Mouse (Mus musculus) cerebellum, adult 18-20 months (tissue): Measurements from ENCODE around the gene Slc35f6.

Experiments
- DNase-seq, 2 experiments: peaks; one replicate each; pipeline ENCODE4 v3.0.0; 2021

Gene Slc35f6

GRCm38 (mm10) chr5:30621844-30622176, 25.9 kb upstream of the Slc35f6 start:
- DNase-seq: no peak

DNA sequence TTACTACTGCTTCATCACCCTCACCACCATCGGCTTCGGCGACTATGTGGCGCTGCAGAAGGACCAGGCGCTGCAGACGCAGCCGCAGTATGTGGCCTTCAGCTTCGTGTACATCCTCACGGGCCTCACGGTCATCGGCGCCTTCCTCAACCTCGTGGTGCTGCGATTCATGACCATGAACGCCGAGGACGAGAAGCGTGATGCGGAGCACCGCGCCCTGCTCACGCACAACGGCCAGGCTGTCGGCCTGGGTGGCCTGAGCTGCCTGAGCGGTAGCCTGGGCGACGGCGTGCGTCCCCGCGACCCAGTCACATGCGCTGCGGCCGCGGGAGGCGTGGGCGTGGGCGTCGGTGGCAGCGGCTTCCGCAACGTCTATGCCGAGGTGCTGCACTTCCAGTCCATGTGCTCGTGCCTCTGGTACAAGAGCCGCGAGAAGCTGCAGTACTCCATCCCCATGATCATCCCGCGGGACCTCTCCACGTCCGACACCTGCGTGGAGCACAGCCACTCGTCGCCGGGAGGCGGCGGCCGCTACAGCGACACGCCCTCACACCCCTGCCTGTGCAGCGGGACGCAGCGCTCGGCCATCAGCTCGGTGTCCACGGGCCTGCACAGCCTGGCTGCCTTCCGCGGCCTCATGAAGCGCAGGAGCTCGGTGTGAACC, 25.4 kb upstream of the Slc35f6 start:
- DNase-seq: peak; percentile 30 to 57

DNA sequence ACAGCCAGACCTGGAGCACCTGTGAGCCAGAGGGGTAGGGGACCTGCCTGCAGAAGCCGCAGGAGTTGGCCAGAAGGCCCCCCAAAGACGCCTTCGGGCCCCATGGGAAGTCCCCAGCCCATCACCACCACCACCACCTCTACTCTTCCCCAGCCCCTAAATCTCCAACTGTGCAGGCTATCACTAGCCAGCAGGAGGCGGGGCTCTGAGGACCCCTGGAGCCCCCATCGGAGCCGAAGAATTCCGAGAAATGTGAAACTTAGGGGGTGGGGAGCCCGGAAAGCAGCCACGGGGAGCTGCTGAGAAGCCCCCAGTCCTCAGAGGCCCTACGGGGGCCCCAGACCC, 24.9 kb upstream of the Slc35f6 start:
- no peak for DNase-seq

DNA sequence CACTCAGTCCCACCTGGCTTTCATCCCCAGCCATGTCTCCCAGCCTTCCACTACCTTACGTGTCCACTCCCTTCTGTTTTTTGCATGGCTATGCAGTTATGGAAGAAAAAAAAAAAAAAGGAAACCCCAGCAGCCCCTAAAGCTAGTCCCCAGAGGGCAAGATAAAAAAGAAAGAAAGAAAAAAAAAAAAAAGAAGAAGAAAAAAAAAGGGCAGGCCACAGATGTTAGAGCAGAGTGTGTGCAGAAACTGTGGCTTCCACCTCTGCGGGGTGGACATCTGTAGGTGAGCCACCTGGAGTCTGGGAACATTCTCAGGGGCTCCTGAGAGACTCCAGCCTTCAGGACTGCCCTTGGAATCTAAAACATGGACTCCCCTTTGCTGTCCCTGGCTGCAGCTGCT, 24.4 kb upstream of the Slc35f6 start:
- no peak for DNase-seq

DNA sequence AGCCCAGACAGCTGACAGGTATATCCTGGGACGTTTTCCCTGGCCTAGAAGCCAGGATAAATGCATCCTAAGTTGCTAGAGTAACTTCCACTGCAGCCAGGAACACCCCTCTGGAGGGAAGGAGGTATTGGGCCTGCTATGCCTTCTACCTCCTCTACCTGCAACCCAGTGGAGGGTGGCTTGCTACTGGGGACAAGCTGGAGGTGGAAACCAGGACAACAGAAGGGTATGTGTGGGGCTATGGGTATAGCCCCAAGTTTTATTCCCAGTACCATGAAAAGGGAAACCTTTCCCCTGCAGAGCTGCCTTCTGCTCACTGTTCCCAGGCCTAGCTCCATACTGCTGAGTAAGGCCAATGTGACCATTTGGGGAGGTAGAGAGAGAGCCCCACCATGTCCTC, 23.4 kb upstream of the Slc35f6 start:
- DNase-seq: no peak

DNA sequence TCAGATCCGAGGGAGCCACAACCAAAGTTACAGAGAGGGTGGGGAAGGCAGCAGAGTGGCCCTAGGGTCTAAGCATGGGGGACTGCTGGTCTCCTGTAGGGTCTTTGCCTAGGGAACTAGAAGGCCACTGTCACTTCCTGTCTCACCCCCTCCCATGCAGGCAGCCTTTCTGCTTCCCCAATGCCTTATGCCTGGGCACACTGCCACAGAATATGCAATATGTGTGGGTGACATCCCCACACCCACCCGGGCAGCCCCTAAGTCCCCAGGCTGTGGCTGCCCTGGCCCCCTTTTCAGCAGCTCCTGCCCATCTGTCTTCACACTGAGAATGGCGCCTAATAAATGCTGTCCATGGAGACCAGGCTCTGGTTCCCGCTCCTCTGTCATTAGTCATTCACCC, 22.8 kb upstream of the Slc35f6 start:
- DNase-seq: no peak

DNA sequence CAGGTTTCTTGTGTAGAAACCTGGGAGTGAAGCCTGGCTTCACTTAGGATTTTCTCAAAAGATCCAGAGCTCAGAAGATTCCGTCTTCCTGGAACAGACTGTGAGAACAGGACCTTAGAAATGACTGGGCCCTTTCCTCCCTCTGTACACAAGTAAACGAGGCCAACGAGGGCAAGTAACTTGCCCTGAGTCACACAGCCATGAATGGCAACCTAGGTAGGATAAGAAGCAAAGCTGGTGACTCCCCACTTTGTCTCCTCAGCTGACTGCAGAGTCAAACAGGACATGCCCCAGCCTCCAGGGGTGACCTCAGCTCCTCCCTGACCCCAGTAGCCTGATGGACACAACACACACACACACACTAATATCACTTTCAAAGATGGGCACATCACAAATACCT, 22.4 kb upstream of the Slc35f6 start:
- no peak for DNase-seq

- peak in 1 of 2 experiments; percentile 25 for DNase-seq
Measured at GRCm38 (mm10) chr5:30626331-30627105, 21.2 kb upstream of the Slc35f6 start.

- no peak for DNase-seq
Measured at GRCm38 (mm10) chr5:30628511-30628910, 19.2 kb upstream of the Slc35f6 start.

DNA sequence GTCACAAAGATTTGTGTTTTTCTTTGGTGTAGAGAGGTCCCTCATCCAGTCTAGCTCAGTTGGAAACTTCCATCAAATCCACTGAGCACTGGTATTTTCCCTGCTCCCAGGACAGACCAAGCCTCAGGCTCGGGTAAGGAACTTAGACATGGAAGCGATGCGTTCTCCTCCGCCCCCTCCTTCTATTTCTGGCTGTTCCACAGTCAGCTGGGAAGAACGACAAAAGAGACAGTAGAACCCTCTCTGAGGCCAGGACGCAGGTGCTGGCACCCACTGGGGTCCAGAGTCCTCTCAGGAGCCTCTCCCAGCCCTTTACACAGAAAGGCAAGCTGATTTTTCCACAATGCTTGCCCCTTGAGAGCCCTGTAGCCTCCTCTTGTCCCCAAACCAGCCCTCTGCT, 17.3 kb upstream of the Slc35f6 start:
- no peak for DNase-seq

DNA sequence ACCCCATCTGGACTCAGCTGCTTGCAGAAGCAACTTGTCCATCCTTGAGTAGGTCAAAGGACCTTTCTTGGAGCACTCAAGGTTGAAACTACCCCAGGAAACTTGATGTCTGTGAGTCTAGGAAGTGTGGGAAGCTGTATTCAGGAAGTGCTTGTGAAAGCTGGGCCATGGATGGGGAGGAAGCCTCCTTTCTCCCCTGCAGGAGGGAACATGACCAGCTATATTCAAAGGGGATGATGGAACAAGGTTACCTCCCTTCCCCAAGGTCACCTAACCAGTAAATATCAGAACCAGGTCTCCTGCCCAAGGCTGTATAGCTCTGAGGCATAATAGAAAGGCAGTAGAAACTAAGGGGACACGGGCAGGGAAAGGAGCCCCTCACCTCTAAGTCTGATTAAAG, 15.6 kb upstream of the Slc35f6 start:
- no peak for DNase-seq

GRCm38 (mm10) chr5:30636994-30637393, 10.7 kb upstream of the Slc35f6 start:
- DNase-seq: no peak

- peak; percentile 82 to 88 for DNase-seq
Measured at GRCm38 (mm10) chr5:30638041-30638440, 9.7 kb upstream of the Slc35f6 start.

DNA sequence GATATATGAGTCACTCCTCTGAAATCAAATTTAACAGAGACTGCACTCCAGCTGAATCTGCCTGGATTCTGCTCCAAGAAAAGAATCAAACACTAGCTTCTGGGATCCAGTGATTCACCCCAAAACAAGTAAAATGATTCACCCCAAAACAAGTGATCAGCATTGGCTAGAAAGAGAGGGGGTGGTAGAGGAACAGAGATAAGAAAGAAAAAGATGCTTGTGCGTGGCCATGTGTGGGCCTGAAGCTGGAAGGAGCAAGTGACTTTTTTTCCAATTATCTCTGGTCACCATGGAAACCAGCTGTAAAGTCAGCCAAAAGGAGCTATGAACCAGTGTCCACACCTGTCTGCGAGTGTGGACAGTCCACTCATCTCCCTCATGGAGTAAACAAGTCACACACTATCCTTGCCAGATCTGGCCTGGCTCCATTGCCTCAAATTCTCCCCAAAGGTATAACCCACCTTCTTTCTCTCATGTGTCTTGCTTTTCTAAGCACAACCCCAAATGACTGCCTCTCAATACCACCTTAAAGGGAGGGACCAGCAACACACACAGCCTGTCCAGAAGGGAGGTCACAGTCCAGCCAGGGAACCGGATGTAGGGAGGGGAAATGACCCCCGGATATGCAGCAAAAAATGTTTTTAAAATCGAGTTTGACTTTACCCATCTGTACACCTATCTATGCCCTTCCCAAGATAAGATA, 4.1 kb upstream of the Slc35f6 start:
- no peak for DNase-seq

GRCm38 (mm10) chr5:30646036-30646435, 1.7 kb upstream of the Slc35f6 start:
- DNase-seq: no peak

DNA sequence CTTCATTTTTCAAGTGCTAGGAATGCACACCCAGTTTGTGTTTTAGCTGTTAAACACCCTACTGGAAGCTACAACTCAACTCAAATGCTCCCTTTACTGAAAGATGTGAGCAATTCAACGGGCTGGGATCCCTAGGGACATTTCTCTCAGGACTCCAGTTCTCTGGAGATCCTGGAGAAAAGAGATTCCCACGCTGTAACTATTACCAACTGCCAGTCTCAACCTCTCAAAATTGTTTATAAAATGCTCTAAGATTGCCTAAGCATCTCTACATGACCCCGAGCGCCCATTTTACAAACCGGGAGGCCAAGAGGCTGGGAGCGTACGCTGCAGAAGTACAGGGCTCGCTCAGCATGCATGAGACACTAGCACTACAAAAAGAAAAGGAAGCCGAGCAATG, 337 bp upstream of the Slc35f6 start:
- no peak for DNase-seq

DNA sequence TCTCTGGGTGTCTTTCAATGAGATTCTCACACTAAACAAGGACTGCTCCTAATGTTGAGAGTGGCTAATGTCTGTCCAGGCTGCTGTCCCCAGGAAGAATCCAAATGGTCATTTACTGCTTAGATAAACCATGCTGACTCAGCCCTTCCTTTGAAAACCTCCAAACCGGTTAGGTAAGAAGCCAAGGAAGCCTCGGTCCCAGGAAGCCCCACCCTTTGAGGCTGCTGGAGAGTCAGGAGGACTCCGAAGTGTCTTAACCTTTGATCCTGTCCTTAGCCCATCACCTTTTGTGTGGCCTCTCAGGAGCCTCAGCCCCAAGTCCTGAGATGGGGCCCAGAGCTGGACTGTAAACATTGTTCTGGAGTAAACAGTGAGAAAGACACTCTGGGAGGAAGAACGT, 1.8 kb downstream of the Slc35f6 start:
- DNase-seq: no peak

GRCm38 (mm10) chr5:30650756-30651155, 3.0 kb downstream of the Slc35f6 start:
- DNase-seq: no peak

- no peak for DNase-seq
Measured at GRCm38 (mm10) chr5:30651554-30651953, 3.8 kb downstream of the Slc35f6 start.

DNA sequence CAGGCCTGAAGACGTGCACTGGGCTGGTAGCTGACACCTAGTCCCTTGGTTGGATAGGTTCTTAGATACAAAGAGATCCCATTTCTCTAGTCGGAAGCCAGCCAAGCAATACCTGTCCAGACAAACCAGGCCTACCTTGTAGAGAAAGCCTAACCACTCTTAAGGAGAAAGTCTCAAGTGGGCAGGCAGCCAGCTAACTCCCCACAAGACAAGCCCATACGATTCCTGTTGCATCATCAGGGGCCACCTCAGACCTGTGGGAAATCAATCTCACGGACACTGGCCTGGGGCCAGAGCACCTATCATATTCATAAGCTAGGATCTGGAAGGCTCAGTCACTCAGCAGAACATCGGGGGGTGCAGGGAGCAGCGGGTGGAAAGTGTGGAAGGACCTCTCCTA, 5.5 kb downstream of the Slc35f6 start:
- no peak for DNase-seq

DNA sequence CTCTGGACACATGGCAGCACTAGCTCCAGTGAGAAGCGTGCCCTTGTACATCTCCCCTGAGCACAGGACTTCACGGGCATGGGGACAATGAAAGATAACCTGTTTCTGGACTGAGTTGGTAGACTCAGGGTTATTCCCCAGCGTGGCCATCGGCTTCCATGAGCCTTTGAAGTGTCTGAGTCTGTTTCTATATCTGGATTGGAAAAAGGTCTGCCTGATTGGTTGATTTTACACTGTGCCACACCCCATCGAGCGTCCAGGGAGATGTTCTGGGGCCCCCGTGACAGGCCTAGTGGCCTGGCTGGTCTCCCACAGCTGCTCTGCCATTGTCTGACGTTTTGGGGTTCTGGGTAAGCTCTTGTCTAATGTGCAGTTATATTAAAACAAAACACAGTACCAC, 7.3 kb downstream of the Slc35f6 start:
- DNase-seq: no peak

DNA sequence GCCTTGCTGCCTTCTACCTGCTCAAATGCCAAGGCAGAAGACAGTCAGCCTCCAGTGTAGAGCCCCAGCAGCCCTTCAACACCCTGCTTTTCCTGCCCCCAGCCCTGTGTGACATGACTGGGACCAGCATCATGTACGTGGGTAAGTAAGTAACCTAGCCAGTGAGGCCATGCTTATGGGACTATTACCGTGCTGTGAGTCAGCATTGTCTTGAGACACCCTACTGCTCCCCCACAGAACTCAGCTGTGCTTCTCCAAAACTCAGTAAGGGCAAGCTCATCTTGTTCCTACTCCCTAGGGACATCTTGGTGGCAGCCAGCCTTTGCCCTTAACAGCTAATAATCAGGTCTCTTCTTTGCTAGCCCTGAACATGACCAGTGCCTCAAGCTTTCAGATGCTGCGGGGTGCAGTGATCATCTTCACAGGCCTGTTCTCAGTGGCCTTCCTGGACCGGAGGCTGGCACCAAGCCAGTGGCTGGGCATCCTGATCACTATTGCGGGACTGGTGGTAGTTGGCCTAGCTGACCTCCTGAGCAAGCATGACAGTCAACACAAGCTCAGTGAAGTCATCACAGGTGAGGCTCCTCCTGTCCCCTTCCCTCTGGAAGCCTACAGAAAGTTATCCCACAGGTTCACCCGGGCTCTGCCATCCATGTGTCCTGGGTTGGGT, 7.9 kb downstream of the Slc35f6 start:
- DNase-seq: no peak

- DNase-seq: no peak
Measured at GRCm38 (mm10) chr5:30659042-30659441, 11.3 kb downstream of the Slc35f6 start.

DNA sequence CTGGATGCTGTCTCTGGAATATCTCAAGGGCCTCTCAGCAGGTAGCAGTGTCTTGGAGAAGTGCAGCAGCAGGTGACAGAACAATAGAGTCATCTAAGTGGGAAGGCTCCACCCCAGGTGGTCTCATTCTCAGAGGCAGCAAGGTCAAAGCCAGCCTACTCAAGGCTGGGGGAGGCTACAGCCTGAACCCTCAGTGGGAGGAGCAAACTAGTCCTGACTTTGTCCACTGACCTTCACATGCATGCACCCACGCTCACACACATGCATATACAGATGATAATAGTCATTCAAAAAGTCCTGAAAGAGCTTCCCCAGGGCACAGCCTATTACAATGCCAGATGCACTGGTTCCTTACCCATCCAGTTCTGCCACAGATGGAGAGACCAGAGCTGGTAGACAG, 12.5 kb downstream of the Slc35f6 start:
- no peak for DNase-seq
